Mouse (Mus musculus) liver, postnatal 0 days (tissue): Measurements from ENCODE around the gene Tmem107.

Experiments
- CTCF ChIP-seq: sonication (generic); IDR thresholded peaks from 2 replicates; pipeline ENCODE4 v1.5.1; 2016; ENCODE audit warnings: antibody characterized with exemption, low read depth
- EP300 ChIP-seq: IDR thresholded peaks from 2 replicates; pipeline ENCODE4 v1.6.1; 2016; ENCODE audit warnings: antibody characterized with exemption, low read depth, mild to moderate bottlenecking

GRCm38 (mm10) chr11:69062761-69063224 is 7.8 kb upstream of the Tmem107 start:
- TF ChIP-seq CTCF, result no peak
- TF ChIP-seq EP300, result peak; percentile 36
